Mouse (Mus musculus) erythroblast, embryonic 14.5 days (primary cell): Measurements from ENCODE around the gene Psors1c2.

Experiments used
- GATA1 ChIP-seq: IDR thresholded peaks from 2 replicates; pipeline ENCODE4 v1.6.1; 2012; ENCODE audit warnings: low read length, inconsistent platforms, mixed read lengths
- TAL1 ChIP-seq: IDR thresholded peaks from 3 replicates; pipeline ENCODE4 v1.6.1; 2012; ENCODE audit warnings: low read length, inconsistent platforms, mixed read lengths

GRCm38 (mm10) chr17:35544680-35545079, 11.7 kb downstream of the Psors1c2 start:
- TF ChIP-seq GATA1, result no peak
- TF ChIP-seq TAL1, result no peak
